Mouse (Mus musculus) heart, adult 2 months (tissue): ENCODE measurements around the gene Rcn1.

ENCODE experiments used
- CTCF ChIP-seq: fragments of 200-600 bp; IDR thresholded peaks from 2 replicates; pipeline ENCODE4 v1.8.1; 2022; ENCODE audit warnings: antibody characterized with exemption, mild to moderate bottlenecking, moderate library complexity
- POLR2A ChIP-seq: fragments of 200-500 bp; IDR thresholded peaks from 2 replicates; pipeline ENCODE4 v1.6.1; 2011; ENCODE audit warnings: mild to moderate bottlenecking, low read depth, low read length, control low read depth; ENCODE audit not compliant: insufficient read depth

DNA sequence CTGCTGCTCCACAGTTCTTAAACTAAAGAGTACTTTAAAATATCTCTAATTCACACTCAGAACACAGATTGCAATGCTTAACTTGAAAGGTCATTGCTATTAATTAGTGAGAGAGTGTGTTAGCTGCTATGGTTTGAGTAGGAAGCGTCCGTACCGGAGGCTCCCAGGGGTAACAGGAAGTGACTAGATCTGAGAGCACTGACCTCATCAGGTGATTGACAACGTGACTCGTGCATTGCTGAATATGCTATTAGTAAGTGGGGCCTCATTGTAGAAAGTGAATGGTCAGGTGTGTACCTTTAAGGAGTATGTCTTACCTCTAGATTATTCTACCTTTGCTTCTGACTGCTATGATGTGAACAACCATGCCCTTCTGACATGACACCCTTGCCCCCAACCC is 31.3 kb upstream of the Rcn1 start:
- TF ChIP-seq POLR2A (no peak), CTCF (no peak)
